Mouse (Mus musculus) B cell, adult 2 months (primary cell): ENCODE measurements around the gene Cacna2d1.

Experiments used
- DNase-seq, 2 experiments: peaks; one replicate each; pipeline ENCODE4 v3.0.0; 2022

Gene Cacna2d1

GRCm38 (mm10) chr5:16166117-16166867 is 231.8 kb downstream of the Cacna2d1 start:
- no peak for DNase-seq

- DNase-seq, result no peak
Observed at GRCm38 (mm10) chr5:16166868-16167267, 232.4 kb downstream of the Cacna2d1 start.

DNA sequence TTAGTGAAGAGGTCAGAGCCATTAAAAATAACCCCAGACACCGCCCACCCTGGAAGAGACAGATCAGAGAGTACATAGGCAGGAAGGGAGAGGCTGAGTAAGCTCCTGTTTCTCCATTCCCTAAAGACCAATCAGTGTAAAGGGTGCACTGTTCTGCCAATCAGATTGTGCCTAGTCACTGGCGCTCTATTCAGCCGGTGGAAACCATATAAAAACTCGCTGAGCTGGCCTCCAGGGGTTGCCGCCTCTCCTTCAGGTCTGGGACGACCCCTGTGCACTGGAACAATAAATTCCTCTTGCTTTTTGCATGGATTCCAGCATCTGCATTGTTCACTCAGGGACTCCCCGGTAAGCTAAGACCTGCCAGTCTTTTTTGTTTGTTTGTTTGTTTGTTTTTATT is 246.6 kb downstream of the Cacna2d1 start:
- DNase-seq, result no peak

DNA sequence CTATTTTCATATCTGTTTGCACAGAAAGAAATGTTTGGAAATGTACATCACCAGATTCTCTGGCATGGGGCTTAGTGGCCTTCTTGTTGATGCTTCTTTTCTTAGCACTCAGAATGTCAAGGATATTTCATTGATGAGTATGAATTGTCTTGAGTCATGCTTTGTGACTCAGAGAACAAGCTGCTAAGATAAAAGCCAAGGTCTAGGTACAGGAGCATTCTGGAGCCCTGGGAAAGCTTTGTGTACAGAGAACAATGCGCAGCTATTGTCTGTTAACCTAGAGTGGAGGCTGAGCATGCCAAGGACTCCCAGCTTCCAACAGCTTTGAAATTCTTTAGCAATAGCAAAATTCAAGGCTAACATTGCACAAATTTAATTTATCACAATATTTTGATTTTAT is 249.6 kb downstream of the Cacna2d1 start:
- no peak for DNase-seq

GRCm38 (mm10) chr5:16187931-16188330 is 253.4 kb downstream of the Cacna2d1 start:
- DNase-seq, result no peak

GRCm38 (mm10) chr5:16189878-16190277 is 255.4 kb downstream of the Cacna2d1 start:
- DNase-seq, result no peak

DNA sequence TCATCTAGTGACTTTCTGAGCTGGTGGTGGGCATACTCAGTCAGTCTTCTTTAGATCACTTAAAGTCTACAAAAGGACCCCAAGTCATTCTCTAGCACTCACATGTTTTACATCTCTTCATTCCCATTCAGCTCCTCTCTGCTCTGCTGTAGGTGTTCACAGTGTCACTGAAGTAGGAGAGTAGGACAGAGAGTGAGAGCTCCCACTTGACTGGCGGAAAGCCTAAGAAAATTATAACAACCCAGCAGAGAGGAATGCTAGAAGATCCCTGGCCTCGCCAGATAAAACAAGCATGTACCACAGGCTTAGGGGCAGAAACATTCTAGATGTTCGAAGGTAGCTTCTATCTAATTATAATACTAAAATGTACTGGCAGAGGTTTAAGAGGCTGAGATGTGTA is 256.7 kb downstream of the Cacna2d1 start:
- no peak for DNase-seq

DNA sequence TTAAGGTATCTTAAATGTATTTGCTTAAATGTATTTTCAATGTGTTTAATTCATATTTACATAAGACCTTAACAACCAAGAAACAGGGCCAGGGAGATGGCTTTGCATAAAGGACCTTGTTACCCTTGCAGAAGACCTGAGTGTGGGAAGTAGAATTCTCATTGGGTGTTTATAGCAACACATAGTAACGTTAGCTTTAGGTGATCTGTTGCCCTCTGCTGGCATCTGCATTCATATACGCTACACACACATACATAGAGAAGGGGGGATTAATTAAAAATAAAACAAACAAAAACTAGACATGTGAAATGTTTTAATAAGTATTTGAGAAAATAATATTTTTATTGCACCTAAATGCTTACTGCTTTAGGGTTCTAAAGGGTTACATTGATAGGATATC is 265.3 kb downstream of the Cacna2d1 start:
- DNase-seq, result no peak

- DNase-seq, result no peak
Observed at GRCm38 (mm10) chr5:16221960-16222359, 287.5 kb downstream of the Cacna2d1 start.

DNA sequence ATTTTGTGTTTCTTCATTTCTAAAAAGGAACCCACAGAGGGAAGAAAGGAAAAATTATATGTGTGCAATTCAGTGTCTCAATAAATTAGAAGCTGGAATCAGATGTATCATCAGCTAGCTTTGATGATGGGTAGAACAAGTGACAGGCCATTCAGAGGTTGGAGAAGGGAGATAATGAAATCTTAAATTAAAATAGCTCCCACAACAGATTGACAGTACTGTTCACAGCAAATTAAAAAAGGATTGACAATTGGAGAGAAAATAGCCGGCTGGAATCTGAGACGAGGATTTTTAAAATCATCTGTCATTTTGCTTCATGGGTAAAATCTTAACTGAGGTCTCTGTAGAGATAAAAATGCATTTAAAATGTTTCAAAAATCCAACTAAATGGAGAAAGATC is 290.9 kb downstream of the Cacna2d1 start:
- no peak for DNase-seq

DNA sequence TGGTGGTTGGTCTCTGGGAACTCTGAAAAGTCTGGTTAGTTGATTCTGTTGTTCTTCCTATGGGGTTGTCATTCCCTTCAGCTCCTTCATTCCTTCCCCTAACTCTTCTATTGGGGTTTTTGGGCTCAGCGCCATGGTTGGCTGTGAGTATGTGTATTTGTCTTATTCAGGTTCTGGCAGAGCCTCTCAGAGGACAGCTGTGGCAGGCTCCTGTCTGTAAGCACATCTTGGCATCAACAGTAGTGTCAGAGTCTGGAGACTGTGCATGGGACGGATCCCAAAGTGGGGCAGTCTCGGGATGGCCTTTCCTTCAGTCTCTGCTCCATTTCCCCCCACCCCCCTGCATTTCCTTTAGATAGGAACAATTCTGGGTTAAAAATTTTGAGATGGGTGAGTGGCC is 294.9 kb downstream of the Cacna2d1 start:
- no peak for DNase-seq

- no peak for DNase-seq
Observed at GRCm38 (mm10) chr5:16231477-16231876, 297.0 kb downstream of the Cacna2d1 start.

DNA sequence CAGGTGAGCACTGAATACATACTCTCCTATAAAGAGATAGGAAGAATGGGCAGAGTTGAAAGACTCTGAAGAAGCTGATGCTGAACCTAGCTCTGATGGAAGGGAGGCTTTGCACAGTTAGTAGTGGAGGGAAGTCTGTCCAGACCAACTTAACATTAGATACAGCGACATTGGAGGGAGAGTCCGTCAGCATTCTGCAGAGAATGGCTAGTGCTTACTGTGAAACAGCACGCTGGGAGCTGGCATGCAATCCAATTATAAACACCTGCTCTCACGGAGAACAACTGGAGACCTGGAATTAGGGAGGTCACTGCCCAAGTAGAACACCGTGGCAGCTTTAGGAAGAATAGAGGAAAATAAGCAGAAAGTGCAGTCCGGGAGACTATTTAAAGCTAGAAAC is 300.4 kb downstream of the Cacna2d1 start:
- no peak for DNase-seq

DNA sequence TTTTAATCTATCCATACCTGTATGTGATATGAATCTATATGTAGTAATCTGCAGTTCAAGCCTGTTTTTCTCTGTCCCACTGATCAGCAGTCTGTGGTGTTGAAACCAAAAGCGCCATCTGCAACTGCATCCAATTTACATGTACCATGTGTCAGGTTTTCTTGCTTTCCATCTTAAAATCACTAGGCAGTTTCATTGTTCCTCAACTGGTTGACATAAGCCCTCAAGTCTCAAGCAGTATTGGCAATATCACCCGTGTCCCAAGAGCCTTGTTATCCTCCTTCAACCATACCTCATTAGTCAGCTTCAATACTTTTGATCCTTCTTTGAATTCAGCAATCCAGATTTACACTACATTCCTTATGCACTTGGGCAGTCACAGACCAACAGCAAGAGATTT is 301.4 kb downstream of the Cacna2d1 start:
- no peak for DNase-seq

DNA sequence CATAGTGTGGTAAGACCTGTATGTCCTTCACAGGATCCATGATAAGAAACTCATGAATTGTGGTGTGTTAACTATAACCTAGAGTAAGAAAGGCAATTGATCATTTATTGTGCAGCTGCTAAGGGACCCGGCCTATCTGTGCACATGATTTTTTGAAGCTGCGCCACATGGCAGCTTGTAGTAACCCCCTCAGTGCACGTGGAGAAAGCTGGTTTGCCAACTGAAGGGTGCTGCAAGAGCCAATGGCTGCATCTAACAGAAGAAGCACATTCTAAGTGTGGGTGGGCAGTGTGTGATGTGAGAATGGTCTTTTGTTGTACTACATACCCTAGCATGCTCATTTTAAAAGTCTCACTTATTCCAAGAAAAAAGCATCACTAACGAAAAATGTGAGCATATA is 302.1 kb downstream of the Cacna2d1 start:
- DNase-seq, result no peak

GRCm38 (mm10) chr5:16237972-16238371 is 303.5 kb downstream of the Cacna2d1 start:
- no peak for DNase-seq

GRCm38 (mm10) chr5:16240255-16240654 is 305.8 kb downstream of the Cacna2d1 start:
- DNase-seq, result no peak

- no peak for DNase-seq
Observed at GRCm38 (mm10) chr5:16243599-16243998, 309.1 kb downstream of the Cacna2d1 start.

DNA sequence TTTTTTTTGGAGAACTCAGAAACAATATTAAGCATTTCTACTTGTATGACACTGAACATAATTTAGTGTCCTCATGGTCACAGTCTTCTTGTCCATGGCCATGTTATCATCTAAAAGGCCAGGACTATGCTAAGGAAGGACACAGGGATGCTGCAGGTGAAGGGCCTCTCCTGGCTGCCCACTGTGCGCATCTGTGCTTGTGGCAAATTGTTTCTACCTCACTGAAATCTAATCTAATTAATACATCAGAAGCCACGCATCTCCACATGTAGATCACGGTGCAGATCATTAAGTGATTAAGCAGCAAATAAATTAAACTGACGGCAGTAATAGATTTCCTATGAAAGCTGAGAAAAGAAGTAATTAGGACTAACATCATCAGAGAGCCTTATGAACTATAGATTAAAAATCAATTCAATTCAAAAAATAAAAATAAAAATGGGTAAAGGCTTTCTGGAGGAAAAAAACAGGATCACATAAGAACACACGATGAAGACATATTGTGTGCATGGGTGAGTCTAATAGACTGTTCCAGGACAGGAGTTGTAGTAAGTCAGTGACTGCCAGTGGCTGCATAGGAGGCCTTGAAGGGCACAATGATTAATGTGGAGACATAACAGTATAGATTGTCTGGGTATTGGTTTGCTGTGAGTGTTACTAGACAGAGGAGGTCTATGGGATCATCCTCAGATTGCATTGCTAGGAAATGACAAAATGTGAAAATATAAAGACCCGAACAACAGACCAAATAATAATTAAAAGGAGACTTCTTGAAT is 318.4 kb downstream of the Cacna2d1 start:
- no peak for DNase-seq

DNA sequence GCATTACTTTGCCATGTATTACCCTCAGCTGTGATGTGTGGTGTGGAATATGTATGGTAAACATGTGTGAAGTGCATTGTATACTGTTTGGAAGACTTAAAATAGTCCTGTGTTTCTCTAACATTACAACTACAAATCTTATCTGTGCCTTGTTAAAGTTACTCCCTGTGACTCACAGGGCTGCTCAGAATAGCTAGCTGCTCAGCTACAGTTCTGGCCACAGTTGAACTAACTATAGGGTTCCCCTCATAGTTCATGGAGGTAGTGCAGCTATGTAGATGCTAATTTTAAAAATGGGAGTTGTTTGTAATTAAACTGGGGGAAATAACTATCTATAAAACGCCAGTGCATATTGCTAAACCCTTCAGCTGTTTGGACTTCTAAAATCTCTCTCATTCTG is 319.3 kb downstream of the Cacna2d1 start:
- DNase-seq, result no peak

GRCm38 (mm10) chr5:16265385-16265784 is 330.9 kb downstream of the Cacna2d1 start:
- DNase-seq, result no peak

- DNase-seq, result no peak
Observed at GRCm38 (mm10) chr5:16277058-16277457, 342.6 kb downstream of the Cacna2d1 start.

GRCm38 (mm10) chr5:16281229-16281628 is 346.7 kb downstream of the Cacna2d1 start:
- no peak for DNase-seq

GRCm38 (mm10) chr5:16293223-16293622 is 358.7 kb downstream of the Cacna2d1 start:
- DNase-seq, result peak in 1 of 2 experiments; percentile 1
